Mouse (Mus musculus) lung, embryonic 16.5 days (tissue): ENCODE data around the gene Mxi1. TPM values are rescaled to one million over a fixed set of nuclear protein-coding genes. Genes with fewer than 3 reads are reported as not detected.

Source experiments
- ATAC-seq: fragments of 200-750 bp; cut with Nextera tagmentation; 2 replicates; pipeline ENCODE4 v1.8.0; 2017; ENCODE audit warnings: low read depth, mild to moderate bottlenecking, moderate library complexity
- H3K27ac ChIP-seq: fragments of 300-500 bp; sonication (generic); 2 replicates; pipeline ENCODE4 v1.5.1; 2014; ENCODE audit warnings: mild to moderate bottlenecking, control low read depth, low read length
- H3K27me3 ChIP-seq: fragments of 300-500 bp; sonication (generic); 2 replicates; pipeline ENCODE4 v1.6.1; 2014; ENCODE audit warnings: low read depth, low read length, mixed read lengths; ENCODE audit not compliant: control insufficient read depth, insufficient read depth
- H3K36me3 ChIP-seq: fragments of 300-500 bp; sonication (generic); 2 replicates; pipeline ENCODE4 v1.6.1; 2014; ENCODE audit warnings: low read length; ENCODE audit not compliant: control insufficient read depth, insufficient read depth
- H3K4me1 ChIP-seq: fragments of 300-500 bp; sonication (generic); replicated peaks from 2 replicates; pipeline ENCODE4 v1.6.1; 2014; ENCODE audit warnings: low read length, mixed read lengths; ENCODE audit not compliant: control insufficient read depth, insufficient read depth
- H3K4me2 ChIP-seq: fragments of 300-500 bp; sonication (generic); 2 replicates; pipeline ENCODE4 v1.6.1; 2014; ENCODE audit warnings: low read depth, low read length, control low read depth
- H3K4me3 ChIP-seq: fragments of 300-500 bp; sonication (generic); 2 replicates; pipeline ENCODE4 v1.5.1; 2014; ENCODE audit warnings: mild to moderate bottlenecking, low read length, control low read depth
- H3K9ac ChIP-seq: fragments of 300-500 bp; sonication (generic); 2 replicates; pipeline ENCODE4 v1.6.1; 2014; ENCODE audit warnings: low read length, control low read depth
- H3K9me3 ChIP-seq: fragments of 300-500 bp; sonication (generic); 2 replicates; pipeline ENCODE4 v1.6.1; 2016; ENCODE audit warnings: low read length; ENCODE audit not compliant: control insufficient read depth
- WGBS: fragments of 180-500 bp; shearing (Covaris S2); extraction: QIAGEN DNeasy Blood & Tissue Kit; methylation state at CpG from one replicate; pipeline ENCODE4 v1.1.7; 2014; 5-methylcytosine and 5-hydroxymethylcytosine counted together
- polyA plus RNA-seq: library from polyadenylated mRNA; unstranded; fragments of >200 nt; fragmentation: Nextera tagmentation; extraction: Ambion mirVana; gene quantifications from 2 replicates; pipeline ENCODE4 v1.2.1, GENCODE M21; 2015

Mxi1 gene
- 20.2 and 22.6 TPM in 2 replicates for polyA plus RNA-seq

DNA sequence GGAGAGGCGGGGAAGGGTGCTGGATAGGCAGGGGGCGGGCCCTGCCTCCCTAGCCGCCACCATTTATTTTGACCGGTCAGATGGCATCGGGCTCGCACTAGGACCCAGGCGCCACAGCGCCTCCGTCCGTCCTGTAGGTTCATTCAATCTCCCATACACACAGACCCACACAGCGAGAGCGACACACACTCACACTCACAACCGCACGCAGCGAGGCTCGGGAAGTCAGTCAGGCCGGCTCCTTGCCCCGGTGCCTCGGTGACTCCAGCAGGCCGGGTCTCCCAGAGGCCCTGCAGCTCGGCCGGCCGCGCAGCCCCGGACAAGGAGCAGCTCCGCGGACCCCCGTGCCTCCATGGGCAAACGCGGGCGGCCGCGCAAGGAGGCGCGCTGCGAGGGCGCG, at the start of gene Mxi1:
Gene Mxi1, plus strand, starts transcription at position 171 of the 400 bp plus-strand sequence.
- H3K9ac ChIP-seq: peak within 1 kb of the TSS; percentile 78
- H3K4me2 ChIP-seq: peak within 1 kb of the TSS; percentile 84
- peak within 1 kb of the TSS; percentile 95 for H3K27ac ChIP-seq
- H3K4me3 ChIP-seq: peak within 1 kb of the TSS; percentile 86
- no peaks in the 10 kb centered on the region for H3K36me3 ChIP-seq
- WGBS: under 1% methylated on average over 38 of the region's 38 CpGs
- peaks cover 9% of the 10 kb centered on the region for H3K4me1 ChIP-seq
- no peaks in the 10 kb centered on the region for H3K9me3 ChIP-seq
- H3K27me3 ChIP-seq: no peaks in the 10 kb centered on the region
- ATAC-seq: peak; percentile 69

- Histone ChIP-seq H3K27ac (no peak overlapping the region), H3K36me3 (no peaks in the 10 kb centered on the region), H3K4me1 (0 out of 2 replicates have a peak, but pooled peaks cover 2% of the 10 kb centered on the region), H3K4me3 (no peak overlapping the region), H3K4me2 (no peak overlapping the region), H3K9me3 (no peaks in the 10 kb centered on the region), H3K27me3 (no peaks in the 10 kb centered on the region), H3K9ac (no peak overlapping the region)
- ATAC-seq: no peak
- WGBS: 81% methylated on average over 4 of the region's 4 CpGs
Observed at GRCm38 (mm10) chr19:53260828-53261227, 49.5 kb upstream of the Mxi1 start.

DNA sequence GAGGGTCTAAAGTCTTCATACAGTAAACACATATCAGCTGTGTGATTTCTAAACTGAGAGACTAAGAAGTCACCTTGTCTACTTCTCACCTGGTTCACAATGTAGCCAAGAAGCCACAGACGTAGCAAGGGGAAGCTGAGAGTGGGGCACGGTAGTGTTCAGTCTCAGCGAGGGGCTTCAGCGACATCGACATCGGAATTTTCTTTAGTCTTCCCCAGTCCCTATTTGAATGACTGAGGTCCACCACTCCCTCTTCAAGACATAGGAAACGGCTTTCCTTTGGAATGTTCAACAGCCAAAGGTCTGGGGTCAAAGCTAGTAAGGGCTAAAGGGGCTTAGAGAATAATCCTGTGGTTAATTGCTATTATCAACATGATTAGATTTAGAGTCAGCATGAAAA, 48.3 kb upstream of the Mxi1 start:
- 65% methylated on average over 7 of the region's 7 CpGs for WGBS
- no peak overlapping the region for H3K4me2 ChIP-seq
- ATAC-seq: no peak
- H3K27me3 ChIP-seq: no peaks in the 10 kb centered on the region
- H3K4me3 ChIP-seq: no peak overlapping the region
- H3K36me3 ChIP-seq: no peaks in the 10 kb centered on the region
- no peak overlapping the region for H3K9ac ChIP-seq
- no peak overlapping the region for H3K27ac ChIP-seq
- H3K9me3 ChIP-seq: no peaks in the 10 kb centered on the region
- H3K4me1 ChIP-seq: 0 out of 2 replicates have a peak, but pooled peaks cover 2% of the 10 kb centered on the region

DNA sequence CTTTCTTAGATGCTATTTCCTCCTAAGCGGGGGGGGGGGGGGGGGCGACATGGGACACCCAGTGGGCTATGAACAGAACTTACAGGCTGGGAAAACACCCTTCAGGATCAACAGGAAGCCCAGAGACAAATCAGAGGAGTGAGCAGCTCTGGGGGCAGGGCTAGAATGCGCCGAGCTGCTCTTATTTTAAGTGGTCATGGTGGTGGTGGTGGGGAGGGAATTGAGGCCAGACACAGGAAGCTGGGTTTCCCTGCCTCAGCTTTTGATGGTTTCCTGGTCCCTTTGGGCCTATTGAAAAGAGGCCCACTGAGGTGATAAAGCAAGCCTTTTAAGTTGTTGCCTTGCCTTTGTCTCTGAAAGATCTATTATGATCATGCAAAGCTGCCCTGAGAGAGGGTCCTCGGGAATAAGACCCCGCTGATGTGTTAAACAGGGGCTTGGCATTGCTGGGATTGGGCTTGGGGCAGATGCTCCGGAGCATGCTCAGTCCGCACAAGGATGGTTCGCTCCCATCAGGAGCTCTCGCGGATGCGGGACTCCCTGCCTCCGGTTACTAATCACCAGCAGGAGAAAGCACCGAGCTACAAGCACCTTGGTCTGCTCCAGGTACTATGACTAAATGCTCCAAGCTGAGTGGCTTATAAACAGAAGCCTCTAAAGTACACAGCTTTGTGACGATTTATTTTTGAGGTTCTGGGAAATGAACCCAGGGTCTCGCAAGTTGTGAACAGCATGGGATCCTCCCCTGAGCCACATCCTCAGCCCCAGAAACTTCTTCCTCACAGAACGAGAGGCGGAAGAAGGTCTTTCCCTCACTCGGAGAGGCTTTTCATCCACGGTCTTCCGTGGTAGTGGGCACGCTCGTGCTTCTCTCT, 46.2 kb upstream of the Mxi1 start:
- 37% methylated on average over 21 of the region's 23 CpGs for WGBS
- Histone ChIP-seq H3K27ac (no peak overlapping the region), H3K4me3 (no peak overlapping the region), H3K9me3 (no peaks in the 10 kb centered on the region), H3K4me1 (0 out of 2 replicates have a peak, but pooled peaks cover 2% of the 10 kb centered on the region), H3K4me2 (no peak overlapping the region), H3K27me3 (no peaks in the 10 kb centered on the region), H3K9ac (no peak overlapping the region), H3K36me3 (no peaks in the 10 kb centered on the region)
- no peak for ATAC-seq

DNA sequence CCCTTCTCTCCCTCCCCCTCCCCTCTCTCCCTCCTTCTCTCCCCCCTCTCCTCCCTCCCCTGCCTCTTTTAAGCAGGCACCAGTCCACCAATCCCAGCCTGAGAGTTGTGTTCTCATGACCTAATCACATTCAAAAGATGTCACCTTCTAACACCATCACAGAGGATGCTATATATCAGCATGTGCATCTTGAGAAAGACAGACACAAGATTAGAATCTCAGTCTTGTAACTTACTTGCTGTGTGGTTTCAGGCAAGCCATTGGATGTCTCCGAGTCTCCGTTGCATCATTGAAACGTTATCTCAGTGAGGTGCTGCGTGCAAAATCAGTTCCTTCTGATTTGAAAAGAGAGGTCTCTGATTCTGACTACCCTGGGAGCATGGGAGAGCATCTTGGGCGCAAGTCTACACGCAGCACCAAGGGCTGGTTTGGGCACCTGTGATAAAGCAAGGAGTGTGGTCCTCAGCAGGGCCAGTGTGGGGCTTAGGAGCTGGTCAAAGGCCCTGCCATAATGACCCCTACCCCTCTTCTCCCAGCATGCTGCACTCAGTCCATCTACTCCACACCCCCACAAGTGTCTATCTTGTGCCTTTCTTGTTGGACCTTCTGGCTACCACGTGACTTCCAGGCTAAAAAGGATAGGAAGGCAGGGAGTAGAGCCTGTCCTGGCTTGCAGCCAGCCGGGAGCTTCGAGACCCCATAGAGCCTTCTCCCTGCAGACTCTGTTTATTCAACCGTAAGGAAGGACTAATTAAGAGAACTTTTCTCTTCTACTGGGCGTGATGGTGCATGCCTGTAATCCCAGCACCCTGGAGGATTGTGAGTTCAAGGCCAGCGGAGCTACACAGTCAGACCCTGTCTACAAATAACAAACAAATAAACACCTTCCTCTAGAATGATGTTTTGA, 45.2 kb upstream of the Mxi1 start:
- H3K9ac ChIP-seq: no peak overlapping the region
- ATAC-seq: no peak
- no peaks in the 10 kb centered on the region for H3K9me3 ChIP-seq
- H3K4me1 ChIP-seq: 0 out of 2 replicates have a peak, but pooled peaks cover 2% of the 10 kb centered on the region
- H3K4me3 ChIP-seq: no peak overlapping the region
- H3K4me2 ChIP-seq: no peak overlapping the region
- H3K27me3 ChIP-seq: no peaks in the 10 kb centered on the region
- 46% methylated on average over 12 of the region's 12 CpGs for WGBS
- H3K27ac ChIP-seq: no peak overlapping the region
- H3K36me3 ChIP-seq: no peaks in the 10 kb centered on the region

GRCm38 (mm10) chr19:53267305-53267704, 43.0 kb upstream of the Mxi1 start:
- no peak overlapping the region for H3K27ac ChIP-seq
- ATAC-seq: no peak
- H3K9me3 ChIP-seq: no peaks in the 10 kb centered on the region
- H3K27me3 ChIP-seq: no peaks in the 10 kb centered on the region
- H3K36me3 ChIP-seq: no peaks in the 10 kb centered on the region
- no peak overlapping the region for H3K9ac ChIP-seq
- 85% methylated on average over 9 of the region's 9 CpGs for WGBS
- H3K4me1 ChIP-seq: 0 out of 2 replicates have a peak, but pooled peaks cover 2% of the 10 kb centered on the region
- no peak overlapping the region for H3K4me2 ChIP-seq
- no peak overlapping the region for H3K4me3 ChIP-seq

DNA sequence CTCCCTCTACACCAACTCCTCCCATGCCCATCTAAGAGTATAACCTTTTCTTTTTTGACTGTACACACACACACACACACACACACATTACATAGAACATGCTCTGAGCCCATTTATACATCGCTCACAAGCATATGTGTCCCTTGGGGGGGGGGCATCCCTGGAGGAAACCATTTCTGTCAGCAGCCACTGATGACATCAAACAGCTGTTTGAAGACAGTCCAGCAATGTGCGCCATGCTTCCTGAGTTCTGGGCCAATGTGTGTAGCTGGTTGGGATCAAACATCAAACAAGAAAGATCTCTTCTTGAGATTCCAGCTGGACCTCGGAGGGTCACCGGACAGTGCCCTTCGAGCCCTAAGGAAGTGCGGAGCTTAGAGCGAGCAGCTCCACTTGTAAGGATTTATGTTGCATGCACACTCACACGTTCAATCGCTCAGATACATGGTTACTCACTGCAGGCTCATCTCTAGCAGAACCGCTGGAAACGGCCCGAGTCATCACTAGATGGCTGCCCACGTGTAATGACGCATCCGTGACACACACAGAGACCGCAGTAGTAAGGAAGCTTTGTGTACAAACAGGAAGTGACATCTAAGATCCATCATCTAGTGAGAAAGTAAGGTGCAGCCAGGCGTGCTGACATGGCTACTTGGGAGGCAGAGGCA, 37.1 kb upstream of the Mxi1 start:
- Histone ChIP-seq H3K27me3 (no peaks in the 10 kb centered on the region), H3K4me1 (no peaks in the 10 kb centered on the region; the same call in 1 of the 2 replicates), H3K4me3 (no peak overlapping the region), H3K4me2 (no peak overlapping the region), H3K9ac (no peak overlapping the region), H3K9me3 (no peaks in the 10 kb centered on the region), H3K27ac (no peak overlapping the region), H3K36me3 (no peaks in the 10 kb centered on the region)
- WGBS: 59% methylated on average over 17 of the region's 17 CpGs
- peak; percentile 79 for ATAC-seq

DNA sequence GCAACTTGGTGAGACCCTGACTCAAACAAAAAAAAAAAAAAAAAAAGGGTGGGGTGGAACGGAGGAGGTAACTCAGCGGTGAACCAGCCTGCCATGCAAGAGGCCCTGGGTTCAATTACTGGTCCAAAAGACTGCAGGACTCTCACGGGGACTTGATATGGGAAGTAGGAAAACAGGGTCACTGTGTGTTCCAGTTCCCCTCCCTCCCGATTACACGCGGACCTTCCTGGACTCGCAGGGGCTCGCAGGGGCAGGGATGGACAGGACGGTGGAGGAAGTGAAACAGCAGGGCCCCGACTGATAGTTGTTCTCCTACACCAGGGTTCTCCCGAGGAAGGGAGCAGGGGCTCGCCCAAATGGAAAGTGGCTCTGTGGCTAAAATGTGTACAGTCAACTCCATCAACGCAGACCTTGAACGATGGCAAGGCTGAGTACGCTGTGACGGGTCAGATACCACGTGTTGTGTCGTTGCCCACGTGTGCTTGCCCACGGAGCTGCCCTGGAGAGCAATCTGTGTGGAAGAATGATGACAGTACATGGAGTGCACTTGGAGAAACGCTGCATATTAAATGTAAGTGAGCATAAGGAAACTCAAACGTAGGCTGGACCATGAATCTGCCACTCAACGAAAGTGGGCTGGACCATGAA, 36.4 kb upstream of the Mxi1 start:
- Histone ChIP-seq H3K27me3 (no peaks in the 10 kb centered on the region), H3K4me1 (no peaks in the 10 kb centered on the region; the same call in 1 of the 2 replicates), H3K36me3 (no peaks in the 10 kb centered on the region), H3K4me3 (no peak overlapping the region), H3K4me2 (no peak overlapping the region), H3K9me3 (no peaks in the 10 kb centered on the region), H3K27ac (no peak overlapping the region), H3K9ac (no peak overlapping the region)
- ATAC-seq: no peak
- 85% methylated on average over 23 of the region's 23 CpGs for WGBS
